Mouse (Mus musculus) layer of hippocampus, adult 2 months (tissue): ENCODE results near the gene Tank. TPM values are rescaled to one million over a fixed set of nuclear protein-coding genes. Genes with fewer than 3 reads are reported as not detected.

Experiments
- DNase-seq, 2 experiments: peaks; one replicate each; pipeline ENCODE4 v3.0.0; 2022; ENCODE audit warnings: low spot score in 2 of 2
- H3K27ac ChIP-seq: fragments of 200-600 bp; 2 replicates; pipeline ENCODE4 v1.8.1; 2022
- H3K4me3 ChIP-seq: fragments of 200-600 bp; 2 replicates; pipeline ENCODE4 v1.8.1; 2022; ENCODE audit warnings: mild to moderate bottlenecking
- CTCF ChIP-seq: fragments of 200-600 bp; conservative IDR thresholded peaks from 2 replicates; pipeline ENCODE4 v1.8.1; 2022; ENCODE audit warnings: antibody characterized with exemption, mild to moderate bottlenecking, moderate library complexity
- total RNA-seq, 2 experiments: library from RNA; stranded (reverse); gene quantifications; 2 replicates each; pipeline ENCODE4 v1.2.3; 2021

The Tank gene
- total RNA-seq, 2 experiments from 2014 or later = 24.7 to 32.7 TPM

DNA sequence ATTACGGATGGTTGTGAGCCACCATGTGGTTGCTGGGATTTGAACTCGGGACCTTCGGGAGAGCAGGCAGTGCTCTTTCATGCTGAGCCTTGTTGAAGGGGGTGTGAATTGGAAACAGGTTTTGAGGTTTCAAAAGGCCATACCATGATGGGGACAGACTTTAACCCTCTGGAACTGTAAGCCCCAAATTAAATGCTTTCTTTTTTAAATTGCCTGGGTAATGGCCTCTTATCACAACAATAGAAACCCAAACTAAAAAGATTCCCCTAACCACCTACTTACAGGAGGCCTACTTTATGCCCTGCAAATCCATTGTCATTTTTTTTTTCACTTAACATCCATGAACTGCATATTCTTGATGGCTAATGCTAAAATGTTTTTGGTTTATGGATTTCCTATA, 96.2 kb downstream of the Tank start:
- H3K27ac ChIP-seq = no peak overlapping the region
- no peak for DNase-seq
- no peak overlapping the region for H3K4me3 ChIP-seq
- no peak for TF ChIP-seq CTCF

GRCm38 (mm10) chr2:61681572-61681971, 103.2 kb downstream of the Tank start:
- Histone ChIP-seq H3K4me3 (no peak overlapping the region), H3K27ac (no peak overlapping the region)
- no peak for TF ChIP-seq CTCF
- DNase-seq = no peak

- DNase-seq = no peak
- no peak overlapping the region for H3K27ac ChIP-seq
- no peak for TF ChIP-seq CTCF
- no peak overlapping the region for H3K4me3 ChIP-seq
These were observed 108.1 kb downstream of the Tank start for GRCm38 (mm10) chr2:61686533-61686932.

DNA sequence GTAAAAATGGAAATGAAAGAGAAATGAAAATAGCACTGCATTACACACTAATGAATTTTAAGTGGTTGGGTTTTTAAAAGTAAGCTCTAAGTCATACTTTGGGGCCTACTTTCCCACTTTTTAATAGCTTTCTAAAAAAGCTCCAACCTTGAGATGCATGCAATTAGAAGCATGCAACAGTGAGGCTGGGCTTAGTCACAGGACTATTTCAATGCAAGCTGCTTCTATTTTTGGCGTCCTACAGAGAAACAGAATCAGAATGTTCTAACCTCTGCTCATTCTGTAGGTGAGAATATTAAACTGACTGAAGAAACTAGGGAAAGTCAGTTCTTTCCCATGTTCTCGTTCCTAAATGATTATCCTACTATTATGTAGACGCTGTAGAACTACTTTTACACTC, 110.7 kb downstream of the Tank start:
- Histone ChIP-seq H3K4me3 (no peak overlapping the region), H3K27ac (no peak overlapping the region)
- DNase-seq = no peak
- no peak for TF ChIP-seq CTCF

Other genes with a start within 250 kb of the Tank start
- 100 to 1,000 TPM; 110 to 120 TPM for gene Psmd14, start 133.1 kb downstream of the Tank start, total RNA-seq
- 10 to 100 TPM; 41.1 to 45.3 TPM for gene Tbr1, start 224.3 kb downstream of the Tank start, total RNA-seq